Mouse (Mus musculus) mouse trophoblast stem cell (cell line): ENCODE results near the gene Tomm20.
"Not testable (repeated sequence)": the region's sequence is repeated elsewhere in the genome, so short reads cannot be mapped to it uniquely, and the experiment has no call there.

Experiments
- in situ Hi-C, 2 experiments: fragments of 300-500 bp; cut with MseI, MboI; formaldehyde crosslinking; loops; 2 replicates in 1 of 2; 3 replicates in 1 of 2; pipeline ENCODE4 v1.15.1; 2025

Tomm20 gene

GRCm38 (mm10) chr8:126945730-126946163 lies at the start of gene Tomm20:
Tomm20 (minus strand) TSS chr8:126945844.
- in situ Hi-C loops, result no loop called here

- in situ Hi-C loops, result no loop called here
Measured at GRCm38 (mm10) chr8:126994506-126994905, 48.9 kb upstream of the Tomm20 start.

DNA sequence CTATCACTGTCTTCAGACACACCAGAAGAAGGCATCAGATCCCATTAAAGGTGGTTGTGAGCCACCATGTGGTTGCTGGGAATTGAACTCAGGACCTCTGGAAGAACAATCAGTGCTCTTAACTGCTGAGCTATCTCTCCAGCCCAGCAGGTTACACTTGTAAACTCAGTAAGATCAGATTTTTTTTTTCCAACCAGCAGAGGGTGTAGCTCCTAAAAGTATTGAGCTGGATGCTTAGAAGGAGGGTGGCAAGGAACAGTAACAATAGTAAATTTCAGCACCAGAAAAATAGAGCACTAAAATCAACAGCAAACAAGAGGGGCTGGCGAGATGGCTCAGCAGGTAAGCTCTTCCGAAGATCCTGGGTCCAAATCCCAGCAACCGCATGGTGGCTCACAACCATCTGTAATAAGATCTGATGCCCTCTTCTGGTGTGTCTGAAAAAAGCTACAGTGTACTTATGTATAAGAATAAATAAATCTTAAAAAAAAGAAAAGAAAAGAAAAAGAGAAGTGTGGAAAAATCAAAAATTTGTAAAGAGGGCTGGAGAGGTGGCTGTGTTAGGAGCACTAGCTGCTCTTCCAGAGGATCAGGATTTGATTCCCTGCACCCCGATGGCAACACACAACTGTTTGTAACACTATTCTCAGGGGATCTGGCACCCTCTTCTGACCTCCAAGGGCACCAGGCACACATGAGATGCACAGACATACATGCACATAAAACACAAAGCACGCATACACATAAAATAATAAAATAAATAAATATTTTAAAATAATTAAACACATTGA lies 43.9 kb upstream of the Tomm20 start:
- in situ Hi-C loops, result loop anchor here (5.0 to 10.0 kb wide), 4 partner anchors 148 to 188 kb away; no protein-coding TSS in a partner anchor

GRCm38 (mm10) chr8:126988346-126989006 lies 42.8 kb upstream of the Tomm20 start:
- in situ Hi-C loops, result loop anchor here (5.0 to 10.0 kb wide), 4 partner anchors 149 to 189 kb away; no protein-coding TSS in a partner anchor

DNA sequence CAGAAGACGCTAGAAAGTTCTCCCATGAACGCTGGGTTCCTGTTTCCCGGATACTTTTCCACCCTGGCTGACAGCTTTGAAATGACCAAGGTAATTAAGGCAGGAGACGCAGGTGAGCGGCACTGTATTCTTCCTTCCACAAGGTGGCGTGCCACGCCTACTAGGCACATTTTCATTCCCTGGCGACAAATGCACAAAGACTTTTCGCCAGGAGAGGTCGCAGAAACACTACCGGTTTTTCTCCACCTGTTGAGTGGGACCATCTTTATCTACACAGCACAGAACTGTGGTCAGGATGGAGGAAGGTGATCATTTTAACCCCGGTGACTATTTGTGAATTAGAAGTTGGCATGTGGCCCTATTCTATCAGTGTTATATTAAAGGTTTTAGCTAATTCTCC lies 40.9 kb upstream of the Tomm20 start:
- in situ Hi-C loops, result loop anchor here (5.0 to 10.0 kb wide), 4 partner anchors 151 to 191 kb away; no protein-coding TSS in a partner anchor

GRCm38 (mm10) chr8:126980046-126980445 lies 34.4 kb upstream of the Tomm20 start:
- in situ Hi-C loops, result loop anchor here (10.0 kb wide), 2 partner anchors 165 to 195 kb away; no protein-coding TSS in a partner anchor

DNA sequence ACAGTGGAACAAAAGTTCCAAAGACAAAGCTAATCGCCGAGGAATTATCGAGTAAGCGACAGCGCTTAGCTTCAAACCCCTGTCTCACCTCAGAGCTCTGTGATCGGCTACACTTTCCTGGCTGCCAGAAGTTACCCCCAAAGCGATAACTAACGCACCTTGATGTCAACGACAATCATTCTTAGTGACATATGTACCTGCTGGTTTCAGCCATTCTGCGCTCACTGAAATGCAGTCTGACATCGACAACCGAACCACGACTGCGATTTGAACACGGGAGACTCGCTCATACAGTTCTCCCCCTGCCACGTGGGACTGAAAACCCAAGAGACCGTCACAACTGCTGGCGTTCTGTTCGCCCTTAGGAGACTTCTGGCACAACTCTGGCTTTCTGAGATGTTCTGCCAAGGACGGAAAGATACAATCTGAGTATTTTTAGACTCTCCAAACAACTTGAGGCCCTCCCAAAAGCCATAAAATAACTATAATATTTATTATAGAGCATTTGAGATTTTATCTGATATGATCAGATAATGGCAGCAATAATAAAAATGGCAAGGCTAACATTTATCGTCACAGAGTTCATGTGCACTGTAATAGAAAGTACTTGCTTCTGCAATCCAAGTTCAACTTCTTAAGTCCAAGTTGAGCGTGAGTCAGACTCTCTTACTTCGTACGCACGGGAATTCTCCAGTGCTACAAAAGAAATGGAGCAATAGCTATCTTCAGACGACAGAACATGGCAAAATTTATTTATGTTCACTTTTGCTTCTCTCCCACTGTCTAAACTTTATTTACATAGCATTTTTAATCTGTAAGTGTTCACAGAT lies 33.7 kb upstream of the Tomm20 start:
- in situ Hi-C loops, result no loop called here

DNA sequence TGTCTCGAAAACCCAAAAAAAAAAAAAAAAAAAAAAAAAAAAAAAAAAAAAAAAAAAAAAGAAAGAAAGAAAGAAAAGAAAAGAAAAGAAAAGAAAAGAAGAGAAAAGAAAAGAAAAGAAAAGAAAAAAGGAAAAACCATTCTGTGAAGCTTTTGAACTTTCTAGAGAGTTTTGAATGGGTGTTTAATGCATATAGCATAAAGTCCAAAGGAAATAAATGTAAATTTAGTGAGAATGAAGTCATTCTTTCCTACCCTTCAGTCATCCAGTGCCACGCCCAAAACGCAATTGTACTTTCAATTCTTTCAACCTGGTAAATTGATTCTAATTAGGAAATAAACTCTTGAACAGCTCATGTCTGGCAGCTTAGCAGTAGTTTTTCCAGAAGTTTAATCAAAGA lies 32.9 kb upstream of the Tomm20 start:
- in situ Hi-C loops, result not testable (repeated sequence)

DNA sequence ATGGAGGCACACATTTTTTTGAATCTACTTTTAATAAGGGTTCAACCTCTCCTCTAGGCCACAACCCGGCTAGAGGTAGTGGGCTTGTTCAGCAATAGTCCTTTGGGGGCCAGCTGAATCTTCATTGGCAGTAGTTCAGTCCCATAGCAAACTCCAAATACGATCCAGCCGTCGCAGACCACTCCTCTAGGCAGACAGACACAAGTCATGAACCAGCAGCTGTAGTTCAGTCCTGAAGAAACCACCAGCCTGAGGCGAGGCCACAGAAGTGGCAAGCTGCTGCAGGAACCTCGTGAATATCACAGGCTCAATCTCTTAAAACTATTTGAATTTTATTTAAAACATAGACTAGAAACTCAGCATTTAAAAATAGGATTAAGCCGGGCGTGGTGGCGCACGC lies 32.4 kb upstream of the Tomm20 start:
- in situ Hi-C loops, result no loop called here

GRCm38 (mm10) chr8:126976608-126977348 lies 31.1 kb upstream of the Tomm20 start:
- in situ Hi-C loops, result no loop called here

DNA sequence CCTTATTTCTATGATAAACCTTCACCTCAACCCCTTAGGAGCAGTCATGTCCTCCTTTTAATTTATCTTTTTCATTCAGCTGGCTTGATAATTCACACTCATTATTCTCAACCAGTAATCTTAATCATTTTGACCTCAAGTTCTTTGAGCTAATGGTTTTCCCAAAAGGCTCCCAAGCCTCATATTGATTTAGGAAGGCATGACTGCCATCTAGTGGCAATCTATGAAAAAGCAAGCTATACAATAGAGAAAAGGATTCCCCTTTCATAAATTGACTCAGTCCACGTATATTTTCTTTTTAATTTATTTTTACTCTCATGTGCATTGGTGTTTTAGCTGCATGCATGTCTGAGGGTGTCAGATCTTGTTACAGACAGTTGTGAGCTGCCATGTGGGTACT lies 30.1 kb upstream of the Tomm20 start:
- in situ Hi-C loops, result no loop called here

DNA sequence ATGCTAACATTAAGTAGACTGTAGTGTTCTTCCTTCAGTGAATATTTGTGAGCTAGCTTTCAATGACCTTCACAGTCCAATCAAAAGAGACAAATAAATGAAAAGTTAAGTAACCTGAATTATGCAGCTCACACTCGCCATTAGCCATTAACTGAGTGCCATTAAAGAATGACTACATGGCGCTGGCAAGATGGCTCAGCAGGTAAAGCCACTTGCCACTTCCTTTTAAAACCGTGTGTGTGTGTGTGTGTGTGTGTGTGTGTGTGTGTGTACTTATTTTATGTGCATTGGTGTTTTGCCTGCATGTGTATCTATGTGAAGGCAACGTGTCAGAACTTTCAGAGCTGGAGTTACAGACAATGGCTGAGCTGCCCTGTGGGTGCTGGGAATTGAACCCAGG lies 28.9 kb upstream of the Tomm20 start:
- in situ Hi-C loops, result no loop called here

DNA sequence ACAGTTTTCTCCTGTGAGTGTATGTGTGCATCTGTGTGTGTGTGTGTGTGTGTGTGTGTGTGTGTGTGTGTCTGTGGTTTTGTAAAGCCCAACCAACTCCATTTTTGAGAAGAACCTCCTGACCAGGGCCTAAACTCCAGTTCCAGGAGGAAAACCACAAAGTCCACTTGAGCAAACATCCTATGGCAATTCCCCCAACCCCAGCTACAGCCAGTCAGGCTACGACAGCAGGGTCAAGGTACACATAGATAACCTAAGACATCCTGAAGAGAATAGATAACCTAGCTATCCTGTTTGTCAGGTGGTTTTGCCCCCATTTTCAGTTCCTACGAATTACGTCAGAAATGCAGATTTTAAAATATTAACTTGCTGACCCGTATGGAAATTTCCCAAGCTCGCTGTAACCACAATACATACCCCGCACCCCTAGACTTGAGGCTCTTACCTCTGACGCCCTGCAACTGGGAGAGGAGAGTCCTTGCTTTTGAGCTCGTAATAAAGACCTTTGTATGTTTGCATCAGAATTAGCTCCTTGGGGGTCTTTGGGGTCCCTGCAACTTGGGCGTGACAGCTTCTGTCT lies 28.1 kb upstream of the Tomm20 start:
- in situ Hi-C loops, result no loop called here

DNA sequence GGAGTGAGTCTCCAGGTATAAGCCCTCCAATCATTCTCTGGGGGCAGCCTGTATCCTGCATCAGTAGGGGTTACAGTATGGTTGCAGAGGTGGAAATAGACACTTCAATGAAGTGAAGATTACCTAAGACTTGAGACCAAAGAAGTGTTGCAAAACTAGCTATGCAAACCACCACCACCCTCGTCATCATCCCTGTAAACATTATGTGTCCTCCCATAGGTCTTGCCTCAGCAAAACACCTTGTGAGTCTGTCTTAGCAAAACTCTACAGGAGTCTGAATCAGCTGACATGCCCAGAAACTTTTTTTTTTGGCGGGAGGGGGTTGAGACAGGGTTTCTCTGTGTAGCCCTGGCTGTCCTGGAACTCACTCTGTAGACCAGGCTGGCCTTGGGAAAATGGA lies 27.0 kb upstream of the Tomm20 start:
- in situ Hi-C loops, result no loop called here

GRCm38 (mm10) chr8:126972102-126972501 lies 26.5 kb upstream of the Tomm20 start:
- in situ Hi-C loops, result no loop called here

DNA sequence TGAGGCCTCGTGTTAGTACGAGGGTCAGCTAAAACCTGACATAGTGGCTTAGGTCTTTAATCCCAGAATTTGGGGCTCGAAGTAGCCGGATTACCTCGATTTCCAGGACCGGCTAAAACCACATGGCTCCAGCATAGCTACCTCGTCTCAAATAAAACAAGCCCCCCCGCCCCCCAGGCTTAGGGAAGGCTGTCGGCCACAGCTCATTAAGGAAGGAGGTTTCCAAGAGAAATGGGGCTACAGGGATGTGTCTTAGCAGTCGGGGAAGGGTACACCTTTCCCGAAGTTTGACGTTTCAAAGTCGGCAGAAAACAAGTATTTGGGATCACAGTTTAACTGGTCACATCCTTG lies 25.6 kb upstream of the Tomm20 start:
- in situ Hi-C loops, result no loop called here

- in situ Hi-C loops, result no loop called here
Measured at GRCm38 (mm10) chr8:126970579-126971313, 25.1 kb upstream of the Tomm20 start, which contains the start of gene Rbm34. Rbm34 (minus strand) TSS chr8:126971071.

DNA sequence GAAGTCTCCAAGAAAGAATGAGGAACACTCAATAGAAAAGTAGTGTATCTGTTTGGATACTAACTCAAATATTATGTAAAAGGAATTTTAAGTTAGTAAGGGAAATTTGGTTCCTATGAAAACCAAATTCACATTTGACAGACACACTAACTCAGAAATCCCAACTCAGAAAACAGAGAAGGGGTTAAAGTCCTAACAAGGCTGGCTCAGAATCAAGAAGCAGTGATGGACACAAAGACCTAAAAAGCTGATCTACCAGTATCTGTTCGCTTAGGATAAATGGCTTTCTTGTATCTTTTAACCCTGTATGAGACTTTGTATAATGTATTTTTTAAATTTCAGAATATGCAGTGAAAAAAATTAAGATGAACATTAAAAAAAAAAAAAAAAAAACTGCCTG lies 23.9 kb upstream of the Tomm20 start:
- in situ Hi-C loops, result no loop called here

DNA sequence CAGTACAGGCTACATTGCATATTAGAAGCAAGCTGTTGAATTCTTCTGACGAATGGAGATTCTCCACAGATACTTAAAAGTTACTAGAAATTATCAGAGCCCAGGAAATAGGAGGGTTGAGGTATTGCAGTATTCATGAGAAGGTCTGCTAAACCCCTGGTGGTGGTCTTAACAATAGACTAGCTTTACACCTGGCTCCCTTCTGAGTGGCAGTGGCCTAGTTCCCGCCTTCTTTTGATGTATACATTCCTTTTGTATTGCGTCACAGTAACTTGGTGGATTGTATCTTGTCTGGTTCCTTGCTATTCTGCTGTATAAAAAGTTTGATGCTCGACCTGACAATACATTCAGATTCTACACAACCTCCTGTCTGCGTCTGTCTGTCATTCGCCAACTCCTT lies 22.5 kb upstream of the Tomm20 start:
- in situ Hi-C loops, result no loop called here

- in situ Hi-C loops, result no loop called here
Measured at GRCm38 (mm10) chr8:126965246-126965645, 19.6 kb upstream of the Tomm20 start.
